Mouse (Mus musculus) kidney, adult 11 months (tissue): ENCODE results near the gene Ube2n.

Source experiments
- DNase-seq: peaks from one replicate; pipeline ENCODE4 v3.0.0; 2022

The Ube2n gene

DNA sequence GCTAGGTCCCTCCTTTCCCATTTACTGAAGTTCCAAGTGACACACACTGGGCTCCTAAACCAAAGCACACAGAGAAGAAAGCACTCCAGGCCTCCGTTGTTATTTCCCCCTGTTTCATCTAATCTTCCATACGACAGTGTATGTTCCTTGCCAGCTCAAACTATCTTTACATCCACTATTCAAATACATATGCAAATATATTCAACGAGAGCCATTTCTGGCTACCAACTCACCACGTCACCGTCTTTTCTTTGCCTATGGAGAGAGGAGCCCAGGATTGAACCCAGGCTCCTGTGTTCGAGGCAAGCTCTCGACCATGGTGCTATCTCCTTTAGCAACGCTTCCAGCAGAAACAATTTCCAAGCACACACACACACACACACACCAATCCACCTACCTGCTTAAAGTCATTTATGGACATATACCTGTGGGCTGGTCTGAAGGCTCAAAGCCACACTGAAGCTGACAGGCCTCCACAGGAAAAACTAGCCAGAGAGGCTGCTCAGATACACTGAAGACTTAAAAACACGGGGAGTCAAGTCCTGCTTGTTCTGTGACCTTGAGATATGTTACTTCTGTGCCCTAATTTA, 45.5 kb downstream of the Ube2n start:
- no peak for DNase-seq

DNA sequence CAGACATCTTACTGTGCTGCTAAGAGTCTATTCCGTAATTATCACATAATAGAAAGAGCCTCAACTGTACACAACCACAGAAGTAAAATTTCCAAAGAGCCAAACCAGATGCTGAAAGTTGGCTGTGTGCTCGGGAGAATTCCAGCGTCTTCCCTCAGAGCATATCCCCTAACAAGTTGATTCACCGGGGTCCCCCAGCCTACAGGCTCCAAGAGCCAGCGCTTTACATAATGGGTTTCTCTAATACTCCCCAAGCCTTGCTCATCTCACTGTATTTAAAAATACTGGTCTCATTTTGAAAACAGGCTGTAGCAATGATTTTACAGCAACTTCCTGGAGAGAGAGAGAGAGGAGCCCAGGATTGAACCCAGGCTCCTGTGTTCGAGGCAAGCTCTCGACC, 46.7 kb downstream of the Ube2n start:
- DNase-seq: no peak

DNA sequence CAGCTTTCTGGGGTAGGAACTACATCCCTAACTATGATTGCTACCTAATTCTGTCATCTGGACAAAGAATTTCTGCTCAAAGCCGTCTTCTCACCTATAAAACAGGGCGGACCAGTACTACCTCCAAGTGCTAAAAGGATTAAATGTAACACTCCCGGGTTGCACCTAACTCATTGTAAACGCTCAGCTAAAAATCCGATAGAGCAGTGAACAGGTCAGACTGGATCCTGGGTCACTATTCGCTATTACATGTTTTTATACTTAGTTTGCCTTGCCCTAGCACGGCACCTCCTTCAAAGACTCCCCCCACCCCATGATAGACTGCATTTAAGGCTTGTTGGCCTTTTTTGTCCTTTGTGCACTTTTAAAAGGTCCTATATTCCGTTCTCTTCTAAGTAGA, 47.5 kb downstream of the Ube2n start:
- DNase-seq: no peak

DNA sequence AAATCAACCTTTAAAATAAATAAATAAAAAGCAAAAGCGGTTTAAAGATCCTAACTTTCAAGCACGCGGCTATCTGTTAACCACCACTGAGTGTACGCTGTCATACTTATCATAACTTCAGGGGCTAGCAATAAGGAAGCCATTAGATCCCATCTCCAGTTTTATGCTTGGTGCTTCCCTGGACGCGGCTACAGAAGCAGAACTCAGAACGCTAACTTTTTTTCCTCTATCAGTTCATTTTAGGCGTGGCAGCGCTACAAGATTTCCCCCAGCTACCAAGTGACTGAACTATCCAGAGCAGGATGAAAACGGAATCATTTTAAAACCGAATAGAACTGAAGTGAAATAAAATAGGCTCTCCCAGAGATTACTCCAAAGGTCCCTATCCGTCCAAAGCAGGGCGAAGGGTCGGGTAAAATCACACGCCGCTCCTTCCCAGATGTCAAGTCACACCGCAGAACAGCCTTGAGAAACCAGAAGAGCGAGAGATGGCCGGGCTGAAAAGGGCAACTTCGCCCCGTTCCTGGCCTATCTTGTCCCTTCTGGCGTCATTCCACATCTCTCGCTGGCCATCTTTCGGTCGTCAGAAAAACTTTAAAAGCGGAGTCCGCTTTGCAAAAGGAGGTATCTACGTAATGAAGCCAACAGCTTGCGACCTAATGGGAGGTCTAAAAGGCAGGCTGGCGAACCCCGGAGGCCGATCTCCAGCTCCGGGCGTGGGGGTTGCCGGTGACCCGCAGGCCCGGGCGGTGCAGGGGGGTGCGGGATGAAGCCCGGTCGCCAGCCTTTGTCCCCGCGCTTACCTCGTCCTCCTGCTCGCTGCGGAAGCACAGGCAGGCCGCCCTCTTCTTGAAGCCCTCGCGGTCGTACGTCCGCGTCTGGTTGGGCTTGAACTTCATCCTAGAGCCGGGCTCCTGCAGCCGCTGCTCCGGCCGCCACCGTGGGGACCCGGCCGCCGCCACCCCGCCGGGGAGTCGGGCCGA, 48.2 kb downstream of the Ube2n start:
- DNase-seq: no peak

DNA sequence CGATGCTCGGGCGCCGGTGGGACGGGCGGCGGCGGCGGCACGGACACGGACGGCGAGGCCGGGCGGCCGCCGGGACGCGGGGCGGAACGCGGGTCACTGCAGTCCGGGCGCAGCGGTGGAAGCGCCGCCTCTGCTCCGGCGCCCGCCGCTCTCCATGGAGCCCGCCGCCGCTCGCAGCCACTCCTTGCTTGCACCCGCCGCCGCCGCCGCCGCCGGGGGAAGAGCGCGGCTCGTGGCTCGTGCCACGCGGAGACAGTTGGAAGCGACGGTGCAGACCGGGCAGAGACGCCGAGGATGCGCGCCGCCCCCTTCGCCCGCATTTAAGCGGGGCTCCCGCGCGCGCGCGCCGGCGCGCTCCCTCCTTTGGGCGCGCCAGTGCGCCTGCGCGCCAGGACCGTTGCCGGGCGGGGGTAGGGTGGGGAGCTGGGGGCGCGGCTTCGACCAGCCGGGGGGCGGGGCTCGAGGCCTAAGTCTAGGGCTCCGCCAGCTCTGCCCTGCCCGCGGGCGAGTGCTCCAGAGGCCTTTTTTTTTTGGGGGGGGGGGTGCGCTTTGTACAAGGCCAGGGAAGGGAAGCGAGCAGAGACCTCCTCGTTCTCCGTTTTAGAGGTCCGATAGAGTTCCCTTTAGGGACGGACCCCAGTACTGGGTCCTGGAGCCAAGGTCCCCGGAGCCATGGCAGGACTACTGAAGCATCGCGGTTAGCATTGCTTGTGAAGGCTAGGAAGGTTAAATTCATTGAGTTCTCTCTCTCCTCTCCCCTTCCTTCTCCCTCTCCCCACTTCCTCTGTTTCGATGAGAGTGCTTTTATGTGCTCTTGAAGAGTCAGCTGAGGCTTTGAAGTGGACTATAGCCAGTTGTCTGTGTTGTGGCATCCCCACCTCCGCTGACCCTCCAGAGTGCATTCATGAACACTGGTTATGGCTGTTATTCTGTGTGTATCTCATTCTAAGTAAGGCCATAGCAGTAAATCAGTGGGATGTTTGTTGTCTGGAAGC, 49.2 kb downstream of the Ube2n start, which contains the start of gene Nudt4:
TSS of gene Nudt4 (minus strand) at position 296 of the 995 bp plus-strand sequence.
- peak; percentile 71 for DNase-seq

DNA sequence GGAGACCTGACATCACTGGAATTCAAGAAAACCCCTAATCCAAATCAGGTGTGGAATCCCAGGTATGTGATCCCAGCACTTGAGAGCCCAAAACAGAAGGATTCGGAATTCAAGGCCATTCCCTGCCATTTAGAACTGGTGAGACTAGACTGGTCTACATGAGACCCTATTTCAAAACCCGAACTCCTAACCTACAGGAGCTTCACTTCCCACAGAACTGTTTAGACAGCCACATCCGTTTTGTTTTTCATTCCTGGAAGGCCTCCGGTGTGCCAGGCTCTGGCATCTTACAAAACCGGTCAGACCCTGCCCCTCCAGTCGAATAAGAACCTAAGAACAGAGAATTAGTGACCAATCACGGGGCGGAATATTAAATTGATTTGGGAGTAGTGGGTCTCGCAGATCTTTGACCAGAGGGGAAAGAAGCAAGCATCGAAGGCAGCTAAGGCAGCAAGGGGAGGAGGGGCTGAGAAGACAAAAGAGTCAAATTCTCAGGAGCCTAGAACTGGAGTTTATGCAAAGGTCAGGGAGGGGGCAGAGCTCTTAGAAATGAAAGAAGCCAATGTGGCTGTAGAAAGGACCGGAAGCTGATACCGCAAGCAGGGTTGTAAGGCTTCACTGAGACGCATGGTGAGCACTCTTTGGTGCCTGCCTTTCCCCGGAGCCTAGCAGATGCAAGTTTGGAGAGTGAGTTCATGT, 50.4 kb downstream of the Ube2n start:
- DNase-seq: no peak

DNA sequence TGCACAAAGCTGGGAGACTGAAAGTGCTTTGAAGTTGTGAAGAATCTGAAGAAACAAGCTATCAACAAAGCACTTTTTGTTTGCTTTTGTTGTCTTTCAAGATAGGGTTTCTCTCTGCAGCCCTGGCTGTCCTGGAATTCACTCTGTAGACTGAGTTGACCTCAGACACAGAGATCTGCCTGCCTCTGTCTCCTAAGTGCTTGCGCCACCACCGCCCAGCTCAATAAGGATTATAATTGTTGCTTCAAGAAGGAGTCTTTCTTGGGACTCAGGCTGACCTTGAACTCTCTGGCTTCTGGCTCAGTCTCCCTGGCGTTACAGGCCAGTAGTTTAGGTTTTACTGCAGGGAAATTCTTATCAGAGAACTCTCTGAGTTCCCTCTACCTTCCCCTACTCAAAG, 51.8 kb downstream of the Ube2n start:
- DNase-seq: no peak

DNA sequence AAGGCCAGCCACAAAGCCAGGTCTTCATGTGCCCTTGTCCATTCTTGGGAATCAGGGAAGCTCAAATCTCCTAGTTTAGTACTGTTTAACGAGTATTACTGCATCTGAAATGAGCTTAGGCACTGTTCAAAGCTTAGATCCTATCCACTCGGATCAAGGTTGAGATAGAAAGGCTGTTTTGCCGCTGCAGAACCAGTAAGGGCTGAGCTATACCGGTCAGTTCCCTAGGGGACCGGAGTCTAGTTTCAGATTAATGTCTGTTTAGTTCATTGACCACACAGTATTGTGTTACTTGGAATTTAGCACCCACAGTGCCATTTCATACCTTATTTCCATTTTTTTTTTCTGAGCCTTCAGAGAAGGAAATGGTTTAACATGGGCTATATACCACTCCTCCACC, 52.6 kb downstream of the Ube2n start:
- DNase-seq: peak; percentile 48

DNA sequence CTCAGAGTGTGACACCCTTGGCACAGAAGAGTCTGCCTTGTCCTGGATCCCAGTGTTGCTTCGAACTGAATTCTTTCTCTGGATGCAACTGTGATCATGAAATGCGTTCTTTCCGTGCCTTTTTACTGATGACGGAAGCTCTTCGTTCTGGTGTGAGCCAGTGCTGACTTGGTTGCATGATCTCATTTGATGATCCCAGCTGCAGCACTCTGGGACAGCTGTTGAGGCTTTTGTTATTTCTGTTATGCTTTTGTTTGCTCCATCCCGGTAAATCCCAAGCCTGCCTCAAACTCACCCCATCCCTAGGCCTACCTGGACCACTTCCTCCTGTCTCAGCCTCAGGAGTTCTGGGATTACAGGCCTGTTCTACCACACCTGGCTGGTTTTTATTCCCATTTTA, 53.1 kb downstream of the Ube2n start:
- DNase-seq: no peak

DNA sequence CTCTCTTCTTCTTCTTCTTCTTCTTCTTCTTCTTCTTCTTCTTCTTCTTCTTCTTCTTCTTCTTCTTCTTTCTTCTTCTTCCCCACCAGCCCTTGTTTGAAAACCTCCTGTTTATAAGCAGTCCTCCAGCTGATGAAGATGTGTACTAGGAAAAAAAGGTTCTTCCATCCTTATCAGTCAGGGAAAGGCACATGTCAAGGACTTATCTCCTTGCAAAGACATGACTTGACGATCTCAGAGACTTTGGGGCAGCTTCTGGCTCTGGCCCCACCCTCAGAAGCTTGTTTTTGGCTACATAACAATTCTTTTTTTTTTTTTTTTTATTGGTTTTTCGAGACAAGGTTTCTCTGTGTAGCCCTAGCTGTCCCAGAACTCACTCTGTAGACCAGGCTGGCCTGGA, 54.5 kb downstream of the Ube2n start:
- no peak for DNase-seq

DNA sequence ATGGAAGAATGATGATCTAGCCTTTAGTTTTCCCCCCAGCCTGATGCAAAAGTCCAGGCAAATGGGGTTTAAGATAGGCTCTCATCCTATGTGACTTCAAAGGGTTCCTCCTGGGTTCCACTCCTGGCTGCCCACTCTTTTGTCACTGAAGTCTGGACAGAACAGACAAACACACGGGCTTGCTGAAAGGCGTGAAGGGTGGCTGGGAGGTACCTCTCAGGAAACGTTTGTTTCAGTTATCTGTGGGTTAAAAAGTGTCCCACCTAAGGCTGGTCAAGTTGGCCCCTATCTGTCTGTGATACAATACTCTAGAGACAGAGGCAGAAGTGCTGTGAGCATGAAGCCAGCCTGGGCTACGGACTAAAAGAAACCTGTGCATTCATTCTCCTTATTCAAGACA, 60.0 kb downstream of the Ube2n start:
- DNase-seq: no peak

DNA sequence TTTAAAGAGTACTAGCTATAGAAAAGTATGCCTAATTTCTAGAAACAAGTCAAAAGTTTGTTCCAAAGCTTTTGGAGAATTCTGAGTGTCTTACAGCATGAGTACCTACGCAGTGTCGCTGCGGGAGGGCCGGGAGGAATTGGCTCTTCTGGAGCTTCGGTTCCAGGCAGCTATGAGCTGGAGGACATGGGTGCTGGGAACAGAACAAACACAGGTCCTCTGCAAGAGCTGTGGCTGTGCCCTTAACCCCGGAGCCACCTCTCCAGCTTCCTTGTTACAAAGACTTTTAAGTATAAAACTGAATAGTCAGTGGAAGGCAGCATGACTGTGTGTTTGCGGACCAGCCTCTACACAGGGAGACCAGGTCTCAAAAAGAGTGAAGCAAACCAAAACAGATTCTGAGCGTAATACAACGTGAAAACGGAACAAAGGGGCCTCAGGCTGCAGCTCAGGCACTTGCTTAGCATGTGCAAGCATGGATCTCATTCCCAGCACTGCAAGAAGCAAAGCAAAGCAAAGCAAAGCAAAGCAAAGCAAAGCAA, 61.0 kb downstream of the Ube2n start:
- DNase-seq: no peak

DNA sequence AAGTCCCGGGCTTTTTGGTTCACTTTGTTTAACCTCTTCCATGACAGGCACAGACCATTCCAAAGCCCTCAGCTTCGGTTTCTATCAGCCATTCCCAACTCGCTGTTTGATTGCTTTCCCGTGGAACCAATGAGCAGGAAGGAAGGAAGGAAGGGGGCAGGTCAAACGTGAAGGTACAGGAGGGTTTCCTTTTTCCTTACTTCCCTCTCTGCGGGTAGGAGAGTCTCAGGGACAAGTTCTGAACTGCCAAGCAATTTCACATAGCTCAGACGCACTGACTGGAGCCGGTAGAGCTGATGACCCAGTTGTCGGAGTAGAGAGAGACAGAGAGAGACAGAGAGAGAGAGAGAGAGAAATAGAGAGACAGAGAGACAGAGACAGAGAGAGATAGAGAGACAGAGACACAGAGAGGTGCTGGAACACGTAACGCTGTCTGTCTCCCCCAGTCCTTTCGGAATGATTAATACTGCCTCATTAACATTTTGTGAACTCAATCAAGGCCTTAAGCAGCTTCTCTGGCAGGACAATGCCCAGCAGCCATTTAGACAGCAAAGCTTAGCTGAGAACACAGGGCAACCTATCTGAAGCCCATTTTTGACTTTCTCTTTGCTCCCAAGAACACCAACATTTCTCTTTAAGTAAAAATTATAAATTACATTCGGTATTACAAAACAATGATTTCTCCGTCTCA, 62.1 kb downstream of the Ube2n start:
- DNase-seq: peak; percentile 47

DNA sequence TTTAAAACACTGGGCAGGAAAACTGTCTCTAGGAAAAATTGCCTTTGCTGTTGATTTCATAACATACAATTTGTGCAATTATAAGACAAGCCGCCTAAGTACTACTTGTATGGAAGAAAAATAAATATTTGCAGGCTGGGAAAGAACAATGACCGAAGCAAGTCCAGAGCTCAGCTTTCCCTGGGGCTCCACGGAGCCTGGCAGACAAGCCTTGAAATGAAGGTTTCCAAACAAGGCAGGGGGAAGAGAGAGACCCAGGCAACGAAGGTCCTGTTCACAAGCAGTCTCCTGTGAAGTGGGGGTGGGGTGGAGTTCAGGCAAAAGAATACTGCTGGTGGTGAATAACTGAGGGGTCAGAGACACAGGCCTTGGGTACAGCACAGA, 62.6 kb downstream of the Ube2n start:
- DNase-seq: no peak

DNA sequence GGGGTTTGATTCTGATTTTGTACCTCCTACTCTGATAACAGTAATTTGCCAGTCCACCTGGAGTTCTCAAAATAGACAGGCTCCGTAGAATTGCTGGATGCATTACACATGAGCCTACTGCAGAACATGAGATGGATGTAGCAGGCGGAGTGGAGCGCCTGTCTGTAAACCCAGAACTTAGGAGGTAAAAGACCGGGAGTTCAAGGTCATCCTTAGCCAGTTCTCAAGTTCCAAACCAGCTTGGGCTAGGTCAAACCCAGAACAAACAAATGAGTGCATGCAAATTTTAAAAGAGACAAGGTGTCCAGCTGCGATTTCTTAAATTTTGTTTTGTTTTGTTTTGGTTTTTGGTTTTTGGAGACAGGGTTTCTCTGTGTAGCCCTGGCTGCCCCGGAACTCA, 70.6 kb downstream of the Ube2n start:
- no peak for DNase-seq

DNA sequence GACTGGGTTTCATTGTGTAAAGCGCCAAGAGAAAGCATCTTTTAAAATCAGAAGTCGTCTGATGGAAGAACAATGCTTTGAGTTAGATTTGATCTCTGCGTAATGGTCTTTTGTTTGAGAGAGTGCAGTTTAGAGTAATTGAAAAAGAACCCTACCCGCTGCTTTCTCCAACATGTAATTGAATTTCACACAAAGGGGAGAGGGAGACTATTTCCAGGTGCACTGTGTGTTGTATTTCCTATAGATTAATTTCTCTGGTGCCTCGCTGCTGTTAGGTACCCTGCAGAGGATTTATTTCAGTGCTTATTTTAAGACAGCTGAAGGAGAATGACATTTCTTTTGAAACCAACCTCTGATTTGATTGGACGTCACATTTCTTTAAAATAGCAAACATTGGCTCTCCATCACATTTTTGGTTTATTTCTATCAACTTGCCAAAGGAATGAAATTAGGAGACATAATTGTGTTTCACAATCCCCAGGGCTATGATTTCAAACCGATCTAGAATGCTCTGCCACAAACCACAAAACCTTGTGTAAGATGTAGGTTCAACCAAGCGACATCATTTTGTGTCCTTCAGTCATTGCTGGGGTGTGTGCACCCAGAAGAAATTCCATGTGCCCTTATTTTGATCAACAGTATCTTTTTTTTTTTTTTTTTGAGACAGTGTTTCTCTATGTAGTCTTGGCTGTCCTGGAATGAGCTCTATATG, 72.7 kb downstream of the Ube2n start:
- no peak for DNase-seq

DNA sequence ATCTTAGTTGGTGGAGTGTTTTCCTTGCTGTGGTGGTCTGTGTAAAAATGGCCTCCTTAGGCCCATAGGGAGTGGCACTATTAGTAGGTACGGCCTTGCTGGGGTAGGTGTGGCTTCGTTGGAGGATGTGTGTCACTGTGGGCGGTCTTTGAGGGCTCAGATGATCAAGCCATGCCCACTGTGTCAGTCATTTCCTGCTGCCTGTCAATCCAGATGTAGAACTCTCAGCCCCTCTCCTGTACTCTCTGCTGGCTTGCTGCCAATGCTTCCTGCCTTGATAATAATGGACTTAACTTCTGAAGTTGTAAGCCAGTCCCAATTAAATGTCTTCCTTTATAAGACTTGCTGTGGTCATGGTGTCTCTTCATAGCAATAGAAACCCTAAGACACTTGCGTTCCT, 74.3 kb downstream of the Ube2n start:
- DNase-seq: no peak

DNA sequence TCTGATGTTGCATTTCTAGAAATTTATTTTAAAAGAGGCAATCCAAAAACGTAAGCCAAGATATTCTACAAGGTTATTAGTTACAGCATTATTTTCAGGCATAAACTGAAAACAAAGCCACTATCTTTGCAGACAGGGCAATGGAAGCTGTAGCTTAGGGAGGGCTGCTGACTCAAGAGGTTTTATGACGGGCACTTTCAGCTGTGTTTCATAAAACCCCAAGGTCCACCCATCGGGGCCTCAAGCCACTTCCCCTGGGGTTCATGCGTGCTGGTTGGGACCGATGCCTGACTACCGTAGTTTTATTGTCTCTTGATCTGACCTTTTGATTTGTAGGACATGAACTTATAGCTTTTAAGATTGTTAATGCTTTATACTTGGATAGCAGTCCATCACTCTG, 75.3 kb downstream of the Ube2n start:
- no peak for DNase-seq

DNA sequence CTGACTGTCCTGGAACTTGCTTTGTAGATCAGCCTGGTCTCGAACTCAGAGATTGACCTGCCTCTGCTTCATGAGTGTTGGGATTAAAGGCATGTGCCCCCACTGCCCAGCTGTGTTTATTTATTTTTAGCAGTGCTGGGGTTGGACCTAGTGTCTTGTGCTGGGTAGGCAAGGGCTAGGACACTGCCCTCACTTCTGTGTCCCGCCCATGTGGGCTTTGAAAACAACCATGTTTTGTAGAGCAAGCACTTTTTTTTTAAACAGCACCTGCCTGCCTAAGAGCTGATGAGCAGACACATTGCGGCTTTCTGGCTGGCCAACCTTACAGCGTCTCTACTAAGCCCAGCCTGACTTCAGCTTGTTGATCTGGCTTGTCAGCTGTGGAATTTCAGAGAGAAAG, 76.3 kb downstream of the Ube2n start:
- DNase-seq: peak; percentile 48

DNA sequence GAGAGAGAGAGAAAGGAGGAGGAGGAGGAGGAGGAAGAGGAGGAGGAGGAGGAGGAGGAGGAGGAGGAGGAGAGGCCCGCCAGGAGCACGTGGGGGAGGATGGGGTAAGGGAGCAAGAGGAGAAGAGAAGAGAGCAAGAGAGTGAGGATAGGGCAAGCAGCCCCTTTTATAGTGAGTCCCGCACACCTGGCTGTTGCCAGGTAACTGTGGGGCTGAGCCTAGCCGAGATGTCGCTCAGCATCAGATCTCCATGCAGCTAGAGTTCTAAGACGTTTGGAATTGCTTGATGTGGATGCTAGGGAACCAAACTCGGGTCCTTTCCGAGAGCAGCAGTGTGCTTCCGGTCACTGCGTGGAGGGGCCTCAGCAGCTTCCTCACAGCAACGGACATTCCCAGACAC, 79.5 kb downstream of the Ube2n start:
- DNase-seq: no peak
